Mouse (Mus musculus): ENCODE measurements around the gene Tbc1d10b. TPM values are rescaled to one million over a fixed set of nuclear protein-coding genes. Genes with fewer than 3 reads are reported as not detected.

The Tbc1d10b gene
- total RNA-seq, 2 experiments from 2014 or later: 27.0 to 35.0 TPM

GRCm38 (mm10) chr7:127225147-127225995, 17.1 kb upstream of the Tbc1d10b start:
- no peak for ATAC-seq (replicated peaks; ENCODE audit: poor library complexity, severe bottlenecking)

- ATAC-seq (replicated peaks; ENCODE audit: poor library complexity, severe bottlenecking): no peak
Measured at GRCm38 (mm10) chr7:127224616-127225015, 16.3 kb upstream of the Tbc1d10b start.

- no peak for ATAC-seq (replicated peaks; ENCODE audit: poor library complexity, severe bottlenecking)
Measured at GRCm38 (mm10) chr7:127223515-127224478, 15.5 kb upstream of the Tbc1d10b start.

- ATAC-seq (replicated peaks; ENCODE audit: poor library complexity, severe bottlenecking): no peak
Measured at GRCm38 (mm10) chr7:127223106-127223505, 14.8 kb upstream of the Tbc1d10b start.

- ATAC-seq (replicated peaks; ENCODE audit: poor library complexity, severe bottlenecking): no peak
Measured at GRCm38 (mm10) chr7:127220440-127220839, 12.2 kb upstream of the Tbc1d10b start.

- ATAC-seq (replicated peaks; ENCODE audit: poor library complexity, severe bottlenecking): no peak; the same call in 1 of the 2 replicates
Measured at GRCm38 (mm10) chr7:127218670-127219069, 10.4 kb upstream of the Tbc1d10b start.

- peak; percentile 49 for ATAC-seq (replicated peaks; ENCODE audit: poor library complexity, severe bottlenecking)
Measured at GRCm38 (mm10) chr7:127217901-127218642, 9.8 kb upstream of the Tbc1d10b start.

GRCm38 (mm10) chr7:127217475-127217874, 9.2 kb upstream of the Tbc1d10b start:
- no peak for ATAC-seq (replicated peaks; ENCODE audit: poor library complexity, severe bottlenecking)

GRCm38 (mm10) chr7:127216307-127216706, 8.0 kb upstream of the Tbc1d10b start:
- no peak for ATAC-seq (replicated peaks; ENCODE audit: poor library complexity, severe bottlenecking)

GRCm38 (mm10) chr7:127214981-127215871, 7.0 kb upstream of the Tbc1d10b start:
- peak; percentile 64 for ATAC-seq (replicated peaks; ENCODE audit: poor library complexity, severe bottlenecking)

- ATAC-seq (replicated peaks; ENCODE audit: poor library complexity, severe bottlenecking): no peak
Measured at GRCm38 (mm10) chr7:127214521-127214920, 6.3 kb upstream of the Tbc1d10b start.

GRCm38 (mm10) chr7:127213930-127214329, 5.7 kb upstream of the Tbc1d10b start:
- ATAC-seq (replicated peaks; ENCODE audit: poor library complexity, severe bottlenecking): no peak

- no peak for ATAC-seq (replicated peaks; ENCODE audit: poor library complexity, severe bottlenecking)
Measured at GRCm38 (mm10) chr7:127213485-127213884, 5.2 kb upstream of the Tbc1d10b start.

- ATAC-seq (replicated peaks; ENCODE audit: poor library complexity, severe bottlenecking): no peak
Measured at GRCm38 (mm10) chr7:127212432-127213250, 4.4 kb upstream of the Tbc1d10b start.

GRCm38 (mm10) chr7:127211014-127211745, 2.9 kb upstream of the Tbc1d10b start:
- ATAC-seq (replicated peaks; ENCODE audit: poor library complexity, severe bottlenecking): no peak

GRCm38 (mm10) chr7:127210266-127210665, 2.0 kb upstream of the Tbc1d10b start:
- ATAC-seq (replicated peaks; ENCODE audit: poor library complexity, severe bottlenecking): no peak

GRCm38 (mm10) chr7:127209851-127210250, 1.6 kb upstream of the Tbc1d10b start:
- no peak for ATAC-seq (replicated peaks; ENCODE audit: poor library complexity, severe bottlenecking)

Measured in granulocyte monocyte progenitor cell, adult 5-6 weeks (primary cell).